Mouse (Mus musculus) forebrain, embryonic 14.5 days (tissue): ENCODE measurements around the gene Asz1. TPM values are rescaled to one million over a fixed set of nuclear protein-coding genes. Genes with fewer than 3 reads are reported as not detected.
A peak's percentile ranks its signal among the peaks of the same experiment; 100 is the strongest.

Experiments
- ATAC-seq: fragments of 200-750 bp; cut with Nextera tagmentation; 2 replicates; pipeline ENCODE4 v1.8.0; 2017; ENCODE audit warnings: mild to moderate bottlenecking, moderate library complexity
- DNase-seq: peaks from one replicate; pipeline ENCODE4 v3.0.0-alpha.2; 2015; ENCODE audit warnings: low spot score
- H3K27ac ChIP-seq: fragments of 300-500 bp; sonication (generic); 2 replicates; pipeline ENCODE4 v1.5.1; 2014; ENCODE audit warnings: low read depth, mild to moderate bottlenecking, control low read depth, low read length, moderate library complexity
- H3K27me3 ChIP-seq: fragments of 300-500 bp; sonication (generic); replicated peaks from 2 replicates; pipeline ENCODE4 v1.6.1; 2014; ENCODE audit warnings: low read length, control low read depth, mixed read lengths; ENCODE audit not compliant: control insufficient read depth, insufficient read depth
- H3K36me3 ChIP-seq: fragments of 300-500 bp; sonication (generic); 2 replicates; pipeline ENCODE4 v1.6.1; 2014; ENCODE audit warnings: low read length, control low read depth; ENCODE audit not compliant: control insufficient read depth, insufficient read depth
- H3K4me1 ChIP-seq: fragments of 300-500 bp; sonication (generic); 2 replicates; pipeline ENCODE4 v1.6.1; 2014; ENCODE audit warnings: antibody characterized with exemption, low read length, control low read depth; ENCODE audit not compliant: control insufficient read depth, insufficient read depth
- H3K4me2 ChIP-seq: fragments of 300-500 bp; sonication (generic); 2 replicates; pipeline ENCODE4 v1.6.1; 2014; ENCODE audit warnings: mild to moderate bottlenecking, control low read depth, low read length
- H3K4me3 ChIP-seq: fragments of 300-500 bp; sonication (generic); 2 replicates; pipeline ENCODE4 v1.5.1; 2014; ENCODE audit warnings: low read depth, low read length, control low read depth
- H3K9ac ChIP-seq: fragments of 300-500 bp; sonication (generic); 2 replicates; pipeline ENCODE4 v1.6.1; 2014; ENCODE audit warnings: mild to moderate bottlenecking, low read length, control low read depth, moderate library complexity
- H3K9me3 ChIP-seq: fragments of 300-500 bp; sonication (generic); replicated peaks from 2 replicates; pipeline ENCODE4 v1.6.1; 2016; ENCODE audit warnings: low read length, control low read depth, mixed read lengths; ENCODE audit not compliant: control insufficient read depth
- WGBS: fragments of 180-500 bp; shearing (Covaris S2); extraction: QIAGEN DNeasy Blood & Tissue Kit; methylation state at CpG from one replicate; pipeline ENCODE4 v1.1.7; 2014; 5-methylcytosine and 5-hydroxymethylcytosine counted together
- polyA plus RNA-seq: library from polyadenylated mRNA; unstranded; fragments of >200 nt; fragmentation: Nextera tagmentation; extraction: Ambion mirVana; gene quantifications from 2 replicates; pipeline ENCODE4 v1.2.1, GENCODE M21; 2014

The Asz1 gene
- polyA plus RNA-seq, 1 experiment from 2014 or later = not detected

DNA sequence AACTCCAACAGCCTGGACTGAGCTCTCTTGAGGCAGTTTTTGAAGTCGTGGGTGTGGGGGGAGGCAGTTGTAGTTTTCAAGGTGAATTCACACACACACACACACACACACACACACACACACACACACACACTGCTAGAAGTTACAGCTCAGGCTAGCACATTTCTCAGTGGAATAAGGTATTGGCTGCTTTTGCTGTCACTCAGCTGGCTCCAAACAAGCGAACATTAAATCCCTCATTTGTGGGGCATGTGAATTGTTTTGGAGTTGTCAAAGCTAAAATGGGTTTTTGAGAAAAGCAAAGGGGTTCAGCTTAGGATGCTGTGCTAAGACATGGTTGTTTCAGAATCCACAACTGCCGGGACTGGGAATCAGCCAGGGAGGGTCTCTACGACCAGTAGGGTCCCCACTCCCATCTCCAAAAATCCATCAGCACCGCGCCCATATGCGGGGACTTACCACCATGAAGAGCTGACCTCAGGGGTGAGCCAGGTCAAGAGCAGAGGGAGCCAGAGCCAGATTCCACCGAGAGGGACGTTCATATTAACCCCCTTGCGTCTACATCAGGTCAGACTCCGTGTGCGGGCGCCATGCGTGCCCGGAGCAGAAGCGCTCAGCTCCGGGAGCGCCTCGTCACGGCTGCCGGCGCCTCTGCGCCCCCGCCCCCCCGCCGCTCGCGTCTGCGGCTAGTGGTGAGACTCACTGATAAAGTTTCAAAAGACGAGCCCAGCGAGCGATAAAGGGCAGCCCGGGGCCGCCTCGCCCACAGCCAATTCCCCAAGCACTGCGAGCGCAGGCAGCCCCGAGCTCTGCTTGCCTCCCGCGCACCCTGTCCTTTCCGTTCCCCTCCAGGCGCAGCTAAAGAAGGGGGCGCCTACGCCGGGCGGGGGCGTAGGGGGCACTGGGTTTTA lies 78.9 kb downstream of the Asz1 start, which contains the start of gene Wnt2:
Wnt2 (minus strand) TSS at position 840 of the 911 bp plus-strand sequence.
- under 1% methylated on average over 43 of the region's 47 CpGs for WGBS
- peaks cover 29% of the 10 kb centered on the region for H3K27me3 ChIP-seq
- H3K9ac ChIP-seq = peak within 1 kb of the TSS; percentile 43
- H3K4me2 ChIP-seq = peak within 1 kb of the TSS; percentile 87
- H3K4me3 ChIP-seq = peak within 1 kb of the TSS; percentile 41
- no peaks in the 10 kb centered on the region for H3K36me3 ChIP-seq
- DNase-seq (peak; percentile 39), ATAC-seq (peak; percentile 56)
- no peak within 1 kb of the TSS for H3K27ac ChIP-seq
- no peaks in the 10 kb centered on the region for H3K9me3 ChIP-seq
- H3K4me1 ChIP-seq = peaks cover 4% of the 10 kb centered on the region; the same call in 1 of the 2 replicates

GRCm38 (mm10) chr6:18024133-18024794 lies 84.6 kb downstream of the Asz1 start:
- Histone ChIP-seq H3K4me3 (no peak overlapping the region), H3K4me2 (no peak overlapping the region), H3K9me3 (no peaks in the 10 kb centered on the region), H3K36me3 (no peaks in the 10 kb centered on the region), H3K27ac (no peak overlapping the region), H3K27me3 (no peaks in the 10 kb centered on the region; the same call in 1 of the 2 replicates), H3K9ac (no peak overlapping the region), H3K4me1 (no peaks in the 10 kb centered on the region)
- no peak for DNase-seq
- no peak for ATAC-seq
- WGBS = 83% methylated on average over 8 of the region's 8 CpGs

GRCm38 (mm10) chr6:18013346-18013745 lies 95.5 kb downstream of the Asz1 start:
- 77% methylated on average over 7 of the region's 7 CpGs for WGBS
- Histone ChIP-seq H3K4me3 (no peak overlapping the region), H3K9me3 (no peaks in the 10 kb centered on the region), H3K4me1 (no peaks in the 10 kb centered on the region), H3K4me2 (no peak overlapping the region), H3K9ac (no peak overlapping the region), H3K27me3 (no peaks in the 10 kb centered on the region), H3K27ac (no peak overlapping the region), H3K36me3 (no peaks in the 10 kb centered on the region)
- DNase-seq (no peak), ATAC-seq (no peak)

DNA sequence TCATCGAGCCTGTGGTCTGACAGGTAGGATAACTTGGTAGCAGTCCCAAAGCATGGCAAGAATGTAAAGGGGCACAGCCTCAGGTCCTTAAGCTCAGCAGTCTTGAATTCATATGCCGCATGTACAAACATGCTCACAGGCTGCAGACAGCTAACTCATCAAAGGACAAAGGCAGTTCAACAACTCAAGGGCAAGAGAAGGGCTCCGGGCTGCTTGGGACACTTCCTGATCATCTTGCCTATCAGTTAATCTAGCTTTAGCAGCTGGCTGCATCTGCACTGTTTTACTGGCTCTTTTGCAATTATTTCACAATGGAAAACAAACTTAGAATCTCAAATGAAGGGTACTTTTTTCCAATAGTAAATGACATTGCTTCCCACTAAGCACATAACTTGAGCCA lies 101.5 kb downstream of the Asz1 start:
- 85% methylated on average over 3 of the region's 3 CpGs for WGBS
- ATAC-seq = no peak

GRCm38 (mm10) chr6:18002065-18002464 lies 106.8 kb downstream of the Asz1 start:
- no peaks in the 10 kb centered on the region for H3K4me1 ChIP-seq
- H3K4me2 ChIP-seq = no peak overlapping the region
- no peak overlapping the region for H3K27ac ChIP-seq
- 89% methylated on average over 6 of the region's 6 CpGs for WGBS
- no peaks in the 10 kb centered on the region for H3K9me3 ChIP-seq
- DNase-seq = no peak
- no peaks in the 10 kb centered on the region for H3K27me3 ChIP-seq
- H3K9ac ChIP-seq = no peak overlapping the region
- ATAC-seq = no peak
- no peak overlapping the region for H3K4me3 ChIP-seq
- no peaks in the 10 kb centered on the region for H3K36me3 ChIP-seq

More for the DNA sequence above, 101.5 kb downstream of the Asz1 start:
- no peaks in the 10 kb centered on the region for H3K27me3 ChIP-seq
- DNase-seq = no peak
- no peaks in the 10 kb centered on the region for H3K9me3 ChIP-seq
- H3K4me3 ChIP-seq = no peak overlapping the region
- H3K4me2 ChIP-seq = no peak overlapping the region
- H3K4me1 ChIP-seq = no peaks in the 10 kb centered on the region
- H3K27ac ChIP-seq = no peak overlapping the region
- no peaks in the 10 kb centered on the region for H3K36me3 ChIP-seq
- H3K9ac ChIP-seq = no peak overlapping the region

Other genes starting within 250 kb of the Asz1 start
- 0.09 TPM in 1 of 2 replicates, not detected in the other for gene Wnt2, start 78.5 kb downstream of the Asz1 start, polyA plus RNA-seq
- 0.06 and 0.09 TPM in 2 replicates for gene Cftr, start 61.6 kb upstream of the Asz1 start, polyA plus RNA-seq